Mouse (Mus musculus): ENCODE data around the gene Togaram2.
"Not testable (repeated sequence)": the region's sequence is repeated elsewhere in the genome, so short reads cannot be mapped to it uniquely, and the experiment has no call there.

The Togaram2 gene

DNA sequence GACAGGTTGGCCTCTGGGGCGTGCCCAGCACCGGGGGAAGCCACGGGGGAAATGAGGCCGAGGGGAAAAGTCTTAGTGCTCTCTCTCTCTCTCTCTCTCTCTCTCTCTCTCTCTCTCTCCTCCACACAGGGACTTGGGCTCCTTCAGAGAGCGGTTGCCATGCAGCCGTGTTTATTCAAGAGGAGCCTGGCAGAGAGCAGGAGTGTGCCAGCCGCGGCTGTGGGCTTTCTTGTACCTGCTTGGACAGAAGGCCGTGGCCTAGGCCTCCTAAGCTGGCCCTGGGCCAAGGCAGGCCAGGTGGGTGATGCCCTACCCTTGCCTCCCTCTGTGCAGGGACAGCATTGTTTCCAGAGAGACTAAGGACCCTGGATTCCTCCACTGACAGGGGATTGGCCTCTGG lies at the start of gene Togaram2:
Gene Togaram2 (plus strand): TSS at position 170 of the 400 bp plus-strand sequence.
- in situ Hi-C loops (cut with MboI, MseI) = no loop called here

- in situ Hi-C loops (cut with MboI, MseI) = no loop called here
Observed at GRCm38 (mm10) chr17:71631806-71632205, 41.3 kb upstream of the Togaram2 start.

- in situ Hi-C loops (cut with MboI, MseI) = no loop called here
Observed at GRCm38 (mm10) chr17:71633350-71633749, 39.7 kb upstream of the Togaram2 start.

DNA sequence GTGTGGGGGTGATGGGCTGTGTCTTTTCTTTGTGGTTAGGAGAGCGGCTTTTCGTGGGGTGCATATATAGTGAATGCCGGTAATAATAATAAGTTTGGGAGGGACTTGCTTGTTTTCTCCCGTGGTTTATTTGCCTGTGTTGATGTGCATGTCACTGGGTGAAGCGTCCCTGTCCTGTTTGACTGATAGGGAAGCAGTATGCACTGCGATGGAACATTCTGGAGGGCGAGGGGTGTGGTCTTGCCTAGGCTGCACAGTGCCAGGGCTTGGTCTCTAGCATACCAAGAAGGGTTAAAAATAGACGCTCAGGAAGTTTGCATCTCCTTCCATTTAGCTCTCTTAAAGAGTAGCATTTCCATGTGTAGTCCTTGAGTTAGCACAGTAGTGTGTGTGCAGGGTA lies 36.3 kb upstream of the Togaram2 start:
- in situ Hi-C loops (cut with MboI, MseI) = no loop called here

DNA sequence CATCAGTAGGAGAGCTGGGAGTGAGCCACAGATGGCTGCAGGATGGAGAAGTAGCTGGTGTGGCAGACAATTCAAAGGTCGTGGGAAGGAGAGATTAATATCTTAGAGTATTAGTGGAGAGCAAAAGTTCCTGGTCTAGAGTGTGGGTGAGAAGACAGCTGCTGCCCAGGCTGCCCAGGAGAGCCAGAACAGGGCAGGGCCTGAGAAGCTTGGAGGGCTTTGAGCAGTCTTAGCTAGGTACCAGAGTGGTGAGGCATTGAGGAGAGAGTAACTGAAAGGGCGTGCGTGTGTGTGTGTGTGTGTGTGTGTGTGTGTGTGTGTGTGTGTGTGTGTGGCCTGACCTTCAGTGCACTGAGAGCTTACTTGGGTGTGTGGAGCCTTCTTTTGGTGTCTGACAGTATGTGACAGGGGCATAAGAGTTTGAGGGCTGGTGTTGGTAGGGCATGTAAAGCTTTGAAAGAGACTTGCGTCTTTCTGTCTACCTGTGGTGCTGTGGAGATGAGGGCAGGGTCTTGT lies 35.3 kb upstream of the Togaram2 start:
- in situ Hi-C loops (cut with MboI, MseI) = no loop called here

DNA sequence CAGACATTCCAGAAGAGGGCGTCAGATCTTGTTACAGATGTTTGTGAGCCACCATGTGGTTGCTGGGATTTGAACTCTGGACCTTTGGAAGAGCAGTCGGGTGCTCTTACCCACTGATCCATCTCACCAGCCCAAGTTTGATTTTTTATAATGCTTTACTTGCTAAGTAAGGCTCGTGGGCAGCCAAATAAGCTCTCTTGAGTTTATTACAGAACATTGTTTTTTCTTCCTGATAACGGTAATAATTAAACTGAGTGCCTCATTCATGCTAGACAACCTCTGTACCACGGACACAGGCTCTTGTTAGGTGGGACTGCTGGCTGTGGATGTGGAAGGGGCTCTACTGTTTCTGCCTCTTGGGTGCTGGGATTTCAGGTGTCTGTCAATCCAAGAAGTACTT lies 34.0 kb upstream of the Togaram2 start:
- in situ Hi-C loops (cut with MboI, MseI) = not testable (repeated sequence)

GRCm38 (mm10) chr17:71640421-71641085 lies 32.5 kb upstream of the Togaram2 start:
- in situ Hi-C loops (cut with MboI, MseI) = loop anchor here (10.0 kb wide), 1 partner anchor 266 kb away; no protein-coding TSS in a partner anchor

DNA sequence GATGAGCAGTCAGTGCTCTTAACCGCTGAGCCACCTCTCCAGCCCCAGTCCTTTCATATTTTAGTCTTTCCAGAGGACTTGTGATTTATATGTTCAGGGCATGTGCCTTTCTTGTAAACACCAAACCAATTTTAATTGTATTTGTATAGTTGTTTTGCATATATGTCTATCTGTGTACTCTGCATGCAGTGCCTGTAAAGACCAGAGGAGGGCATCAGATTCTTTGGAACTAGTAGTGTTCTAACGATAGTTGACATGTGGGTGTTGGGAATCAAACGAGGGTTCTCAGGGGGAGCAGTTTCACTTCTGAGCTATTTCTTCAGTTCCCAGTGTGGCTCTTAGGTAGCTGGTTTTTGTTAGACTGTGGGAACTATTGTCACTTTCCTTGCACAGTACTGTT lies 30.9 kb upstream of the Togaram2 start:
- in situ Hi-C loops (cut with MboI, MseI) = loop anchor here (10.0 kb wide), 1 partner anchor 267 kb away; no protein-coding TSS in a partner anchor

GRCm38 (mm10) chr17:71650011-71650410 lies 23.1 kb upstream of the Togaram2 start:
- in situ Hi-C loops (cut with MboI, MseI) = no loop called here

DNA sequence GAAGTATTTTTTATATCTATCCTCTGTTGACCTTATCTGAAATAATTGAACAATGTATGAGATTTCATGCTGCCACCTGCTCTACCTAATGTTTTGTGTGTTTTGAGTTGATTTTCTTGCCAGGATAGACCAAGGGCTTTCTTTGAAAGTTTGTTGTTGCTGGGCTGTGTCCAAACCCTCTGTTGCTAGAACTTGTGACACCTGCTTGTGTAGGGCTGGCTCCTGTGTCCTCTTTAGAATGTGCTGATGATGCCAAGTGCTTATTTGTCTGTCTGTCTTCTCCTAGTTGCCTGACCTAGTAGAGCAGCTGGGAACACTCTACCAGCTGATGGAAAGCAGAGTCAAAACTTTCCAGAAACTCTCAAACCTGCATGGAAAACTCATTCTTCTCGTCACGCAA lies 20.6 kb upstream of the Togaram2 start:
- in situ Hi-C loops (cut with MboI, MseI) = no loop called here

DNA sequence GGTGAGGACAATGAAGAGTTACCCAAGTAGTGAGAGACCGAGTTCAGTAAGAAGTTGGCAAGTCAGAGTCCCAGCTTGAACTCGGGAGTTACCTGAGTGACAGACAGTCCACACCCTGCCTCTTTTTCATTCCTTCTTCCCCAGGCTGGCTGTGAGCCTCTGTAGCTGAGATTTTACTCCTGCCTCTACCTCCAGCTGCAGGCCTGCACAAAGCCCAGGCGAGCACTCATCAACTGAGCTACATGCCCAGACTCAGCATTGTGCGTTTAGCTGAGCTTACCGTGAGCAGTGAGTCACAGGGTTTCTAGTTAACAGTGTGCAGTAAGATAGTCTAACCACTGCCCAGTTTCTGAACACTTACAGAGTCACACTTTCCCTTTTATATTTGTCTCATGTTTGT lies 20.1 kb upstream of the Togaram2 start:
- in situ Hi-C loops (cut with MboI, MseI) = no loop called here

DNA sequence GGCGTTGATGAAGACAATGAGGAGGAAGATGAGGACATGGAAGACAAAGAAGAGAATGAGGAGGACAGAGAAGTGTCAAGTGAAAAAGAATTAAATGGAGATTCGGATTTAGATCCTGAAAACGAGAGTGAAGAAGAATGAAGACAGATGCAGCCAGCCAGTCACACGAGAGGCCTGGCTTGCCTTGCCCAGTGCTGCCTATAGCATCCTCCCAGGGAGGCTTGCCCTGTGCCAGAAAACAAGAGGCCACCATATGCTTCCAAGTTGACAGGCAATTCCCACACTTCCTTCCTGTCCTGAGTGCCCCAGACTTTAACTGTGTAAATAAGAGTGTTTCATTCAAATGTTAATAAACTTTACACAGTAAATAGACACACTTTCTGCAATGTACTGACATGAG lies 15.5 kb upstream of the Togaram2 start:
- in situ Hi-C loops (cut with MboI, MseI) = no loop called here

GRCm38 (mm10) chr17:71658666-71659065 lies 14.4 kb upstream of the Togaram2 start:
- in situ Hi-C loops (cut with MboI, MseI) = no loop called here

DNA sequence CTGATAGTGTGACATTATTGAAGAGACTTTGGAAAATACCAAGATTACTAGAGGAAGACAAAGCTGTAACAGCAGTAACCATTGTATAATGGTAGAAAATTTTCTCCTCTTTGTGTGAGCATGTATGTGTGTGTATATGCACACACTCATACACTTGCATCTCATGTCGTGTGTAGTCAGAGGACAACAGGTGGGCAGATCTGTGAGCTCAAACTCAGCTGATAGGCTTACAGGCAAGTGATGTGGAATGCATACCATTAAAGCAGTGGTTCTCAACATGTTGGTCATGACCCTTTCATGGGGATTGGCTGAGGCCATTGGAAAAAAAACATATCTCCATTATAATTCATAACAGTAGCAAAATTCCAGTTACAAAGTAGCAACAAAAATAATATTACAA lies 12.7 kb upstream of the Togaram2 start:
- in situ Hi-C loops (cut with MboI, MseI) = no loop called here

- in situ Hi-C loops (cut with MboI, MseI) = no loop called here
Observed at GRCm38 (mm10) chr17:71662751-71663250, 10.3 kb upstream of the Togaram2 start.

GRCm38 (mm10) chr17:71663491-71663890 lies 9.6 kb upstream of the Togaram2 start:
- in situ Hi-C loops (cut with MboI, MseI) = no loop called here

DNA sequence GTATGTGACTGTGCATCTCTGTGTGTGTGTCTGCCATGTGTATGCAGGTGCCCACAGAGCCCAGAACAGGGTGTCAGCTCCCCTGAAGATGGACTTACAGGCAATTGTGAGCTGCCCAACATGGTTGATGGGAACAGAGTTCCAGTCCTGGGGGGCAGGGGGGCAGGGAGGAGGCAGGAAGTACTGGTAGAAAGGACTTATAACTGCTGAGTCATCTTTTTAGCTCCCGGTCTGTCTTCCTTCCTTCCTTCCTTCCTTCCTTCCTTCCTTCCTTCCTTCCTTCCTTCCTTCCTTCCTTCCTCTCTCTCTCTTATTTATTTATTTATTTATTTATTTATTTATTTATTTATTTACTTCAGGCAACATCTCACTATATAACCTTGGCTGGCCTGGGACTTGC lies 8.9 kb upstream of the Togaram2 start:
- in situ Hi-C loops (cut with MboI, MseI) = no loop called here

DNA sequence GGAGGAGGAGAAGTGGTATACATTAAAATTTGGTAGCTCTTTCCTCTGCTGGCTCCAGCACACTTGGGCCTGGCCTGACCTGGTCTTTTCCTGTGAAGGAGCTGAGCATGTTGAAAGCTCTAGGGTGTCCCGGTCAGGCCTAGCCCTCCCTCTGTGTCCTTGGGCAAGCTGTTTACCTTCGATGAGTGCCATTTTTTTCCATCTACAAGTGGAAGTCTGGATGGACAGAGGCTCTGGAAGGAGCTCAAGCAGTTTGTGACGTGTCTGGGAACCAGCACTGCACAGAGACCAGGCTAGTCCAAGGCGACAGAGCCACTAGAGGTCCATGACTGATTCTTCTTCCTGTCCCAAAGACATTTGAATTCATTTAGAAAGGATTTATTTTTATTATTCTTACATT lies 7.9 kb upstream of the Togaram2 start:
- in situ Hi-C loops (cut with MboI, MseI) = no loop called here

GRCm38 (mm10) chr17:71669511-71669910 lies 3.5 kb upstream of the Togaram2 start:
- in situ Hi-C loops (cut with MboI, MseI) = no loop called here

- in situ Hi-C loops (cut with MboI, MseI) = no loop called here
Observed at GRCm38 (mm10) chr17:71671840-71672546, 1.1 kb upstream of the Togaram2 start.

GRCm38 (mm10) chr17:71673936-71674335 lies 875 bp downstream of the Togaram2 start:
- in situ Hi-C loops (cut with MboI, MseI) = no loop called here

DNA sequence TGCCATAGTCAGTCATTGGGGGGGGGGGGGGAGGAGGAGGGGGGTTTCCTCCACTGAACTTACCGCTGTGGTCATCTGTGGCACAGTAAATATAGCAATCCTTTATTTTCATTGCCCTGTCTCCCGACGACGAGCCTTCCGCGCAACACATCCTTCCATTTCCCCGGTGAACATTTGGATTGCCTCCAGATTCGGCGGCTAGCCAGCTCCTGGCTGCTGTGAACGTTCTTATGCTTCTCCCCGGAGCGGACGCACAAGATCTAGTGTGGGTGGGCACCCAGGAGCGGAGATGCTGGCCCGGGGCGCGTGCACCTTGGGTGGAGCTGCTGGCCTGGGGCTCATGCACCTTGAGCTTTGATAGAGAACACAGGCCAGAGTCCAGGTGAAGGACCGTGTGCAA lies 1.8 kb downstream of the Togaram2 start:
- in situ Hi-C loops (cut with MboI, MseI) = no loop called here

DNA sequence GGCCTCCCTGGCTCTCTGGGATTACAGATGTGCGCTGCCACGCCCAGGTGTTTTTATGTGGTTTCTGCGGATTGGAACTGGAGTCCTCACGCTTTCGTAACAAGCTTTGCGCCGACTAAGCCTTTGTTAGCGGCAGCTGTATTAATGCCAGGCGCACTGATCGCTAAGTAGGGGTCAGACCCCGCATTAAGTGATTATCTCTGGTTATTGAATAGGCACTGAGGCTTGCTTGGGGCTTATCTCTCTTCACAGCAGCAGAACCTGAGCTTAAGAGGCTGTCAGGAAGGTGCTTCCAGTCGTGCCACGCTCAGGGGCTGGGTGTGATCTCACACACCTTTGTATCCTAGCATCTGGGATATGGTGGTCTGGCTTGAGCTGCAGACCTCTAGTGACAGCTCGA lies 8.6 kb downstream of the Togaram2 start:
- in situ Hi-C loops (cut with MboI, MseI) = no loop called here
